Mouse (Mus musculus) lung, postnatal 0 days (tissue): Measurements from ENCODE around the gene Nr6a1.

ENCODE experiments used
- CTCF ChIP-seq: IDR thresholded peaks from 2 replicates; pipeline ENCODE4 v1.5.1; 2016; ENCODE audit warnings: antibody characterized with exemption, mild to moderate bottlenecking
- EP300 ChIP-seq: IDR thresholded peaks from 2 replicates; pipeline ENCODE4 v1.6.1; 2016; ENCODE audit warnings: antibody characterized with exemption, mild to moderate bottlenecking, control low read depth

DNA sequence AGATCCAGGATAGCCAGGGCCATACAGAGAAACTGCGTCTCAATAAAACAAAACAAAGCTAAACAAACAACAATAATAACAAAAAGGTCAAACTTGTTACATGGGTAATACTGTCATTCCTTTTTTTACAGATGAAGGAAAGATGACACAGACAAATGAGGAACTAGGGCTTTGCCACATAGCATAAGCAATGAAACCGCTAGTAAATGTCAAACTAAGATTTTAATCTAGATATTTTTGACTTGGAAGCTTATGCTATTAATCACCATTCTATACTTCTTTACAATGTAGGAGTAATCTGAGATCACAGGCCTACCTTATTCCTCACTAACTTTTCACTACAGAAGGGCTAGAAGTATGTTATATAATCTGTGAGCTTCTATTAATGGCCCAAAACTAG is 150.2 kb downstream of the Nr6a1 start:
- no peak for TF ChIP-seq CTCF
- no peak for TF ChIP-seq EP300
